Mouse (Mus musculus) forebrain, embryonic 10.5 days (tissue): Measurements from ENCODE around the gene Bbs2. TPM values are rescaled to one million over a fixed set of nuclear protein-coding genes. Genes with fewer than 3 reads are reported as not detected.
A peak's percentile ranks its signal among the peaks of the same experiment; 100 is the strongest.

ENCODE experiments used
- DNase-seq: peaks from one replicate; pipeline ENCODE4 v3.0.0-alpha.2; 2017; ENCODE audit warnings: low spot score; ENCODE audit errors: extremely low spot score
- H3K27ac ChIP-seq: fragments of 300-500 bp; sonication (generic); 2 replicates; pipeline ENCODE4 v1.5.1; 2016; ENCODE audit warnings: mild to moderate bottlenecking
- H3K27me3 ChIP-seq: fragments of 300-500 bp; sonication (generic); 2 replicates; pipeline ENCODE4 v1.6.1; 2016; ENCODE audit warnings: mild to moderate bottlenecking; ENCODE audit not compliant: poor library complexity, severe bottlenecking
- H3K36me3 ChIP-seq: fragments of 300-500 bp; sonication (generic); replicated peaks from 2 replicates; pipeline ENCODE4 v1.6.1; 2016; ENCODE audit warnings: mild to moderate bottlenecking, moderate library complexity
- H3K4me1 ChIP-seq: fragments of 300-500 bp; sonication (generic); 2 replicates; pipeline ENCODE4 v1.6.1; 2016
- H3K4me3 ChIP-seq: fragments of 300-500 bp; sonication (generic); 2 replicates; pipeline ENCODE4 v1.5.1; 2016; ENCODE audit warnings: mild to moderate bottlenecking, moderate library complexity
- H3K9me3 ChIP-seq: fragments of 300-500 bp; sonication (generic); 2 replicates; pipeline ENCODE4 v1.6.1; 2016; ENCODE audit warnings: mild to moderate bottlenecking, moderate library complexity
- WGBS: fragments of 180-500 bp; shearing (Covaris S2); methylation state at CpG from one replicate; pipeline ENCODE4 v1.1.7; 2016; 5-methylcytosine and 5-hydroxymethylcytosine counted together
- polyA plus RNA-seq: library from polyadenylated mRNA; unstranded; fragments of >200 nt; fragmentation: Nextera tagmentation; extraction: Ambion mirVana; gene quantifications from 2 replicates; pipeline ENCODE4 v1.2.1, GENCODE M21; 2016

Bbs2 gene
- polyA plus RNA-seq, 1 experiment from 2014 or later: 19.7 TPM

- 83% methylated on average over 9 of the region's 9 CpGs for WGBS
- no peak overlapping the region for H3K4me3 ChIP-seq
- no peak for DNase-seq
These were observed 22.9 kb upstream of the Bbs2 start for GRCm38 (mm10) chr8:94121625-94122024.

GRCm38 (mm10) chr8:94118776-94119430 lies 20.2 kb upstream of the Bbs2 start:
- H3K36me3 ChIP-seq: no peaks in the 10 kb centered on the region
- H3K27ac ChIP-seq: peak overlapping the region; percentile 89
- no peaks in the 10 kb centered on the region for H3K27me3 ChIP-seq
- 1% methylated on average over 6 of the region's 6 CpGs for WGBS
- peak overlapping the region; percentile 27 for H3K4me3 ChIP-seq
- DNase-seq: peak; percentile 77
- H3K9me3 ChIP-seq: no peaks in the 10 kb centered on the region
- H3K4me1 ChIP-seq: peaks cover 56% of the 10 kb centered on the region

More at GRCm38 (mm10) chr8:94121625-94122024, 22.9 kb upstream of the Bbs2 start:
- Histone ChIP-seq H3K36me3 (no peaks in the 10 kb centered on the region), H3K4me1 (peaks cover 58% of the 10 kb centered on the region), H3K27me3 (no peaks in the 10 kb centered on the region), H3K9me3 (no peaks in the 10 kb centered on the region), H3K27ac (peak overlapping the region; percentile 89)

- H3K4me1 ChIP-seq: peaks cover 24% of the 10 kb centered on the region
- no peak overlapping the region for H3K4me3 ChIP-seq
- H3K27ac ChIP-seq: no peak overlapping the region
- WGBS: 91% methylated on average over 2 of the region's 2 CpGs
- no peaks in the 10 kb centered on the region for H3K27me3 ChIP-seq
- H3K9me3 ChIP-seq: no peaks in the 10 kb centered on the region
- no peak for DNase-seq
- H3K36me3 ChIP-seq: no peaks in the 10 kb centered on the region
These were observed 15.2 kb upstream of the Bbs2 start for GRCm38 (mm10) chr8:94113972-94114371.

GRCm38 (mm10) chr8:94113435-94113834 lies 14.7 kb upstream of the Bbs2 start:
- Histone ChIP-seq H3K4me3 (no peak overlapping the region), H3K36me3 (no peaks in the 10 kb centered on the region), H3K9me3 (no peaks in the 10 kb centered on the region), H3K4me1 (peaks cover 19% of the 10 kb centered on the region), H3K27me3 (no peaks in the 10 kb centered on the region), H3K27ac (peak overlapping the region; percentile 22; the same call in 1 of the 2 replicates)
- 41% methylated on average over 1 of the region's 1 CpGs for WGBS
- no peak for DNase-seq

- H3K9me3 ChIP-seq: no peaks in the 10 kb centered on the region
- H3K36me3 ChIP-seq: no peaks in the 10 kb centered on the region
- no peaks in the 10 kb centered on the region for H3K27me3 ChIP-seq
- peaks cover 7% of the 10 kb centered on the region; the same call in 1 of the 2 replicates for H3K4me1 ChIP-seq
- no peak overlapping the region for H3K4me3 ChIP-seq
- no peak overlapping the region for H3K27ac ChIP-seq
- 82% methylated on average over 6 of the region's 6 CpGs for WGBS
- DNase-seq: no peak
These were observed 11.9 kb upstream of the Bbs2 start for GRCm38 (mm10) chr8:94110526-94111177.

GRCm38 (mm10) chr8:94109835-94110234 lies 11.1 kb upstream of the Bbs2 start:
- H3K27ac ChIP-seq: no peak overlapping the region
- 83% methylated on average over 5 of the region's 5 CpGs for WGBS
- peaks cover 7% of the 10 kb centered on the region; the same call in 1 of the 2 replicates for H3K4me1 ChIP-seq
- no peaks in the 10 kb centered on the region for H3K27me3 ChIP-seq
- no peak for DNase-seq
- no peak overlapping the region for H3K4me3 ChIP-seq
- H3K36me3 ChIP-seq: no peaks in the 10 kb centered on the region
- no peaks in the 10 kb centered on the region for H3K9me3 ChIP-seq

- WGBS: 74% methylated on average over 6 of the region's 6 CpGs
- H3K4me3 ChIP-seq: no peak overlapping the region
- no peaks in the 10 kb centered on the region for H3K9me3 ChIP-seq
- no peaks in the 10 kb centered on the region for H3K27me3 ChIP-seq
- H3K36me3 ChIP-seq: no peaks in the 10 kb centered on the region
- peaks cover 7% of the 10 kb centered on the region; the same call in 1 of the 2 replicates for H3K4me1 ChIP-seq
- no peak for DNase-seq
- H3K27ac ChIP-seq: no peak overlapping the region
These were observed 10.7 kb upstream of the Bbs2 start for GRCm38 (mm10) chr8:94109396-94109795.

GRCm38 (mm10) chr8:94107871-94108270 lies 9.1 kb upstream of the Bbs2 start:
- no peaks in the 10 kb centered on the region for H3K36me3 ChIP-seq
- H3K27ac ChIP-seq: no peak overlapping the region
- H3K4me3 ChIP-seq: no peak overlapping the region
- DNase-seq: no peak
- peaks cover 3% of the 10 kb centered on the region; the same call in 1 of the 2 replicates for H3K4me1 ChIP-seq
- no peaks in the 10 kb centered on the region for H3K27me3 ChIP-seq
- WGBS: 83% methylated on average over 3 of the region's 3 CpGs
- no peaks in the 10 kb centered on the region for H3K9me3 ChIP-seq

- no peak overlapping the region for H3K4me3 ChIP-seq
- no peak for DNase-seq
- no peak overlapping the region for H3K27ac ChIP-seq
- H3K9me3 ChIP-seq: no peaks in the 10 kb centered on the region
- 53% methylated on average over 5 of the region's 5 CpGs for WGBS
- no peaks in the 10 kb centered on the region for H3K27me3 ChIP-seq
- peaks cover under 1% of the 10 kb centered on the region for H3K4me1 ChIP-seq
- no peaks in the 10 kb centered on the region for H3K36me3 ChIP-seq
These were observed 5.4 kb upstream of the Bbs2 start for GRCm38 (mm10) chr8:94104146-94104545.

- peaks cover 15% of the 10 kb centered on the region for H3K4me1 ChIP-seq
- WGBS: 54% methylated on average over 4 of the region's 4 CpGs
- H3K27ac ChIP-seq: peak overlapping the region; percentile 90
- no peaks in the 10 kb centered on the region for H3K9me3 ChIP-seq
- H3K4me3 ChIP-seq: peak overlapping the region; percentile 70
- no peaks in the 10 kb centered on the region for H3K36me3 ChIP-seq
- DNase-seq: no peak
- no peaks in the 10 kb centered on the region for H3K27me3 ChIP-seq
These were observed 268 bp upstream of the Bbs2 start for GRCm38 (mm10) chr8:94098996-94099395.

GRCm38 (mm10) chr8:94094281-94094680 lies 4.4 kb downstream of the Bbs2 start:
- WGBS: 82% methylated on average over 6 of the region's 6 CpGs
- no peak overlapping the region for H3K4me3 ChIP-seq
- DNase-seq: no peak
- H3K4me1 ChIP-seq: peaks cover 19% of the 10 kb centered on the region
- H3K27ac ChIP-seq: no peak overlapping the region
- H3K27me3 ChIP-seq: no peaks in the 10 kb centered on the region
- no peaks in the 10 kb centered on the region for H3K36me3 ChIP-seq
- no peaks in the 10 kb centered on the region for H3K9me3 ChIP-seq

- Histone ChIP-seq H3K4me1 (peaks cover 11% of the 10 kb centered on the region), H3K9me3 (no peaks in the 10 kb centered on the region), H3K36me3 (peaks cover 3% of the 10 kb centered on the region; the same call in 1 of the 2 replicates), H3K27me3 (no peaks in the 10 kb centered on the region), H3K4me3 (no peak overlapping the region), H3K27ac (no peak overlapping the region)
- DNase-seq: no peak
- 88% methylated on average over 9 of the region's 9 CpGs for WGBS
These were observed 5.9 kb downstream of the Bbs2 start for GRCm38 (mm10) chr8:94092848-94093247.

- DNase-seq: no peak
- Histone ChIP-seq H3K4me3 (no peak overlapping the region), H3K36me3 (peaks cover 19% of the 10 kb centered on the region), H3K9me3 (no peaks in the 10 kb centered on the region), H3K27me3 (no peaks in the 10 kb centered on the region), H3K4me1 (peaks cover 4% of the 10 kb centered on the region; the same call in 1 of the 2 replicates), H3K27ac (no peak overlapping the region)
- 62% methylated on average over 6 of the region's 6 CpGs for WGBS
These were observed 9.0 kb downstream of the Bbs2 start for GRCm38 (mm10) chr8:94089715-94090114.
